Mouse (Mus musculus) ES-Bruce4 (cell line): ENCODE measurements around the gene Efnb2.

Experiments used
- EP300 ChIP-seq: IDR thresholded peaks from 2 replicates; pipeline ENCODE4 v1.6.1; 2011; ENCODE audit warnings: low read depth, low read length; ENCODE audit not compliant: insufficient read depth
- POLR2A ChIP-seq: IDR thresholded peaks from one replicate; pipeline ENCODE4 v1.8.1; 2011; ENCODE audit warnings: low read length; ENCODE audit not compliant: insufficient read depth

- no peak for TF ChIP-seq EP300
- TF ChIP-seq POLR2A, result no peak
Observed at GRCm38 (mm10) chr8:8599931-8600330, 61.1 kb downstream of the Efnb2 start.
